Mouse (Mus musculus): ENCODE measurements around the gene Hmgn2. TPM values are rescaled to one million over a fixed set of nuclear protein-coding genes. Genes with fewer than 3 reads are reported as not detected.

Gene Hmgn2
- polyA plus RNA-seq, 1 experiment = 11.9 TPM

- no peaks in the 10 kb centered on the region for H3K27me3 ChIP-seq (ENCODE audit: control insufficient read depth, insufficient read depth, low read length)
- under 1% methylated on average over 101 of the region's 101 CpGs for WGBS
- peak overlapping the region; percentile 95 for H3K27ac ChIP-seq (ENCODE audit: insufficient read depth, low read length)
- no peak; the same call in 1 of the 2 replicates for TF ChIP-seq POLR2A (IDR thresholded peaks at IDR 0.05; ENCODE audit: low read depth, low read length)
- TF ChIP-seq CTCF (IDR thresholded peaks at IDR 0.05; ENCODE audit: extremely low read depth, insufficient read depth, insufficient read length, insufficient replicate concordance) = no peak
- peaks cover 7% of the 10 kb centered on the region; the same call in 1 of the 2 replicates for H3K4me1 ChIP-seq (ENCODE audit: control insufficient read depth, insufficient read depth, insufficient read length)
- H3K36me3 ChIP-seq (ENCODE audit: control insufficient read depth, insufficient read depth, low read length) = peaks cover 14% of the 10 kb centered on the region
- H3K4me3 ChIP-seq (ENCODE audit: extremely low read depth, insufficient read depth, insufficient read length) = peak overlapping the region; percentile 94
- DNase-seq (ENCODE audit: low read depth in 1 of 2, low spot score in 2 of 2) = peak; percentile 88 to 97
Measured at GRCm38 (mm10) chr4:133967138-133967865, 1.1 kb downstream of the Hmgn2 start.

GRCm38 (mm10) chr4:133966271-133966940, 2.0 kb downstream of the Hmgn2 start:
- Histone ChIP-seq H3K27ac (ENCODE audit: insufficient read depth, low read length) (no peak overlapping the region; the same call in 1 of the 2 replicates), H3K4me1 (ENCODE audit: control insufficient read depth, insufficient read depth, insufficient read length) (peaks cover 7% of the 10 kb centered on the region; the same call in 1 of the 2 replicates), H3K4me3 (ENCODE audit: extremely low read depth, insufficient read depth, insufficient read length) (peak overlapping the region; percentile 63), H3K27me3 (ENCODE audit: control insufficient read depth, insufficient read depth, low read length) (no peaks in the 10 kb centered on the region), H3K36me3 (ENCODE audit: control insufficient read depth, insufficient read depth, low read length) (peaks cover 13% of the 10 kb centered on the region)
- DNase-seq (ENCODE audit: low read depth in 1 of 2, low spot score in 2 of 2) = no peak
- TF ChIP-seq POLR2A (IDR thresholded peaks at IDR 0.05; ENCODE audit: low read depth, low read length) (no peak), CTCF (IDR thresholded peaks at IDR 0.05; ENCODE audit: extremely low read depth, insufficient read depth, insufficient read length, insufficient replicate concordance) (no peak)
- WGBS = 31% methylated on average over 12 of the region's 12 CpGs

- TF ChIP-seq CTCF (IDR thresholded peaks at IDR 0.05; ENCODE audit: extremely low read depth, insufficient read depth, insufficient read length, insufficient replicate concordance) = no peak
- TF ChIP-seq POLR2A (IDR thresholded peaks at IDR 0.05; ENCODE audit: low read depth, low read length) = no peak
- Histone ChIP-seq H3K36me3 (ENCODE audit: control insufficient read depth, insufficient read depth, low read length) (peaks cover 13% of the 10 kb centered on the region), H3K27me3 (ENCODE audit: control insufficient read depth, insufficient read depth, low read length) (no peaks in the 10 kb centered on the region), H3K27ac (ENCODE audit: insufficient read depth, low read length) (no peak overlapping the region), H3K4me3 (ENCODE audit: extremely low read depth, insufficient read depth, insufficient read length) (no peak overlapping the region), H3K4me1 (ENCODE audit: control insufficient read depth, insufficient read depth, insufficient read length) (0 out of 2 replicates have a peak, but pooled peaks cover 3% of the 10 kb centered on the region)
- DNase-seq (ENCODE audit: low read depth in 1 of 2, low spot score in 2 of 2) = no peak
- WGBS = 96% methylated on average over 7 of the region's 7 CpGs
Measured at GRCm38 (mm10) chr4:133962566-133962965, 5.9 kb downstream of the Hmgn2 start.

- TF ChIP-seq POLR2A (IDR thresholded peaks at IDR 0.05; ENCODE audit: low read depth, low read length) (no peak), CTCF (IDR thresholded peaks at IDR 0.05; ENCODE audit: extremely low read depth, insufficient read depth, insufficient read length, insufficient replicate concordance) (no peak)
- Histone ChIP-seq H3K36me3 (ENCODE audit: control insufficient read depth, insufficient read depth, low read length) (peaks cover 1% of the 10 kb centered on the region; the same call in 1 of the 2 replicates), H3K4me1 (ENCODE audit: control insufficient read depth, insufficient read depth, insufficient read length) (no peaks in the 10 kb centered on the region), H3K27ac (ENCODE audit: insufficient read depth, low read length) (no peak overlapping the region), H3K27me3 (ENCODE audit: control insufficient read depth, insufficient read depth, low read length) (no peaks in the 10 kb centered on the region), H3K4me3 (ENCODE audit: extremely low read depth, insufficient read depth, insufficient read length) (no peak overlapping the region)
- 83% methylated on average over 1 of the region's 1 CpGs for WGBS
- DNase-seq (ENCODE audit: low read depth in 1 of 2, low spot score in 2 of 2) = no peak
Measured at GRCm38 (mm10) chr4:133958884-133959283, 9.6 kb downstream of the Hmgn2 start.

GRCm38 (mm10) chr4:133956358-133956757, 12.1 kb downstream of the Hmgn2 start:
- Histone ChIP-seq H3K27me3 (ENCODE audit: control insufficient read depth, insufficient read depth, low read length) (no peaks in the 10 kb centered on the region), H3K4me1 (ENCODE audit: control insufficient read depth, insufficient read depth, insufficient read length) (no peaks in the 10 kb centered on the region), H3K4me3 (ENCODE audit: extremely low read depth, insufficient read depth, insufficient read length) (no peak overlapping the region), H3K27ac (ENCODE audit: insufficient read depth, low read length) (no peak overlapping the region), H3K36me3 (ENCODE audit: control insufficient read depth, insufficient read depth, low read length) (no peaks in the 10 kb centered on the region)
- 79% methylated on average over 4 of the region's 4 CpGs for WGBS
- no peak for TF ChIP-seq CTCF (IDR thresholded peaks at IDR 0.05; ENCODE audit: extremely low read depth, insufficient read depth, insufficient read length, insufficient replicate concordance)
- TF ChIP-seq POLR2A (IDR thresholded peaks at IDR 0.05; ENCODE audit: low read depth, low read length) = no peak
- no peak for DNase-seq (ENCODE audit: low read depth in 1 of 2, low spot score in 2 of 2)

- 74% methylated on average over 4 of the region's 4 CpGs for WGBS
- H3K36me3 ChIP-seq (ENCODE audit: control insufficient read depth, insufficient read depth, low read length) = no peaks in the 10 kb centered on the region
- no peak overlapping the region for H3K4me3 ChIP-seq (ENCODE audit: extremely low read depth, insufficient read depth, insufficient read length)
- TF ChIP-seq CTCF (IDR thresholded peaks at IDR 0.05; ENCODE audit: extremely low read depth, insufficient read depth, insufficient read length, insufficient replicate concordance) = no peak
- no peak for TF ChIP-seq POLR2A (IDR thresholded peaks at IDR 0.05; ENCODE audit: low read depth, low read length)
- no peak for DNase-seq (ENCODE audit: low read depth in 1 of 2, low spot score in 2 of 2)
- no peaks in the 10 kb centered on the region for H3K4me1 ChIP-seq (ENCODE audit: control insufficient read depth, insufficient read depth, insufficient read length)
- no peak overlapping the region for H3K27ac ChIP-seq (ENCODE audit: insufficient read depth, low read length)
- no peaks in the 10 kb centered on the region for H3K27me3 ChIP-seq (ENCODE audit: control insufficient read depth, insufficient read depth, low read length)
Measured at GRCm38 (mm10) chr4:133946736-133947135, 21.7 kb downstream of the Hmgn2 start.

Measured in spleen, adult 2 months (tissue).